Mouse (Mus musculus) urinary bladder, adult 18-20 months (tissue): ENCODE measurements around the gene Rgl1.
"Not testable (repeated sequence)": the region's sequence is repeated elsewhere in the genome, so short reads cannot be mapped to it uniquely, and the experiment has no call there.

ENCODE experiments used
- DNase-seq, 2 experiments: peaks; one replicate each; pipeline ENCODE4 v3.0.0; 2022; ENCODE audit warnings: low spot score in 2 of 2, mixed read lengths in 2 of 2

Rgl1 gene

GRCm38 (mm10) chr1:152785446-152785845 is 19.3 kb upstream of the Rgl1 start:
- DNase-seq = not testable (repeated sequence)

- DNase-seq = no peak
Measured at GRCm38 (mm10) chr1:152784620-152785019, 18.5 kb upstream of the Rgl1 start.

DNA sequence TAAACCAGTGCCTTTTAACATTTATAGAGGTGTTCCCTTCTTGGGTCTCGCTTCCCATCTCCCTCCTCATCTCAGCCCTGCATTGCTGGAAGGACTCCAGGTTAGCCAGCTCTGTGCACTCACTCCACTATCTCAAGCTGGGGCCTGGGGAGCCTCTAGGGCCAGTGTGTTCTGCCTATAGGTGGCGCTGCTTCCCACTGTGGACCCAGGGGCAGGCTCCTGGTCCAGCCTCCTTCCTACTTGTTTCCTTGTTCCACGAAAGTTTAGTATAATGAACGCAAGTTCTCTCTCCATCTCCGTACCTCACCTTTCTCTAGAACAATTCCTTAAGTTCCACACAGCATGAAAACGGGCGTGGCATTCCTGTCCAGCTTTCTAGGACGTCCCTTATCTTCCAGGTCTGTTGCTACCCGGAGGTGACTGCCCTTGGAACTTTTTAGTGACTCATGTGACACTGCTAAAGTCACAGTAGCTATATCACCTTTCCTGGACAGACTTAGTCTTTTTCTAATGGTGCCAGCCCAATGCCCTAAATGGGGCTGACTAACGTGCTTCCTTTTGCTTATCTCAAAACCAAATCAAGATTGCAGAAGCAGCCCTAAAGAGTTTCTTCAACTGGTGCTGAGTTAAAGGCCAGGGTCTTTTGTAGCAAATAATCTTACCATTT is 13.1 kb upstream of the Rgl1 start:
- DNase-seq = peak; percentile 16 to 35

DNA sequence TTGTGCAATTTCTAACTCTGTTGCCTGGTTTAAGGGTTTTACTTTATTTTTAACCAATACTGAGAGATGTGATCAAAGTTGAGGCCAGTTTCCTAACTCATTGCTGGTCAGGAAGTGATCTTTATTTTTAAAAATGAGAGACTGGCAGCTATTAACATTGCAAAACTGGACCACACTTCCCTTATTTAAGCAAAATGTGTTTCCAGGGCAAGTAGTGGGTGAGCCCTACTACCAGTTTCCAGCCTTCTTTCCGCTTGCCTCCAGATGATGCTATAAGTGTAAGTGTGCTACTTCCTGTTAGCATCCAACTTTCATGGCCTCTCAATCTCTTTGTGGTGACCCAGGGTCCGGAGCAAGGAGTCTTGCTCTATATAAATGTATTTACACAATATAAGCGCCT is 8.4 kb upstream of the Rgl1 start:
- not testable (repeated sequence) for DNase-seq

GRCm38 (mm10) chr1:152771016-152771415 is 4.9 kb upstream of the Rgl1 start:
- DNase-seq = no peak

GRCm38 (mm10) chr1:152767749-152768488 is 1.8 kb upstream of the Rgl1 start:
- peak; percentile 52 to 67 for DNase-seq

GRCm38 (mm10) chr1:152766804-152767748 is 925 bp upstream of the Rgl1 start:
- DNase-seq = peak in 1 of 2 experiments; percentile 44

- DNase-seq = no peak
Measured at GRCm38 (mm10) chr1:152761791-152762190, 4.4 kb downstream of the Rgl1 start.

GRCm38 (mm10) chr1:152750312-152750965 is 15.7 kb downstream of the Rgl1 start, which contains the start of gene Apobec4:
Gene Apobec4 (plus strand): TSS chr1:152750551.
- DNase-seq = no peak

DNA sequence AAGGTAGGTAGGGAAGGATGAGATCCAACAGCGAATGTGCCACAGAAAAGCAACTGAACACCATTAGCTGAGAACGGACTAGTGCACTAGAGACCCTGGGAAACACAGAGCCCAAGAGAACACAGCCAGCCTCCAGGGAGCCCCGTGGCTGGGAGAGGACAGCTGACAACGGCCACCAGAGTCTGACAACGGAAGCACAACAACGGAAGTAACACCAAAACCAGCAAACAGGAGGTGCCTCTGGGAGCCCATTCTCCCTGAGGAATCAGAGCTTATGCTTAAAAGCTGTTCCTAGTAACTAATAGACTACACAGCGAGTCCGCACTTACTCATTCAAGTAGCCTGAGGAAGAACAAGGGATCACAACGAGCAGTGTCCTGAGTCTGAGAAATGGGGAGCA is 16.9 kb downstream of the Rgl1 start:
- no peak for DNase-seq

GRCm38 (mm10) chr1:152746426-152746825 is 19.7 kb downstream of the Rgl1 start:
- peak; percentile 56 to 66 for DNase-seq

DNA sequence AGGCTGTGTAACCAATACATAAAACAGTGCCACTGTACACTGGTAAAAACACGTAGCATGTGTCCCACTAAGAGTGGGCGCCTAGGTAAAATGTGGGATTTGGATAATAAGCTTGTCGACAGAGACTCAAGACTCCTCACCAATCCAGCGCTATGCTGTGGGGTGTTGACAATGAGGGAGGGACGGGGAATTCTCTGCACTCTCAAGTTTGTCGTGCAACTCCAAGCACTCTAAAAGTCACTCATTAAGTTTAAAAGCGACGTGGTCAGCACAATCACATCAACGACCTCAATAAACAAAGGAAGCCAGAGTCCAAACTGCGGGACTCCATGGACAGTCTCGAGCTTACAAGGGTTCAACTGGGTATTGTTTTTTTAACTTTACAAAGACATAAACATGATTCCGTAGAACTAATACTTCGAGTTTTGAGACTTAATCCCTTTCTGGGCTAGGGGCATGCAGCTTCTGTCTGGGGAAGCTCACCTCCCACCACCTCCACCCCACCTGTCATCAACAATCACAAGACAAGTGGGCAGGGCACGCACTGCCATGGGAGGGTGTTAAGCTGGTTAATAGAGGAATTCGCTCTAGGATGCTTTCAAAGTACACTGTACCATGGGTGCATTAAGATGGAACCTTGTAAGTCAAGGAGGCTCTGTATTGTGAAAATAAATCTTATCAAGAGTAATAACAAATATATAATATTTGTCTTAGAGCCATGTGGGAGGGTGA is 22.9 kb downstream of the Rgl1 start:
- DNase-seq = no peak

DNA sequence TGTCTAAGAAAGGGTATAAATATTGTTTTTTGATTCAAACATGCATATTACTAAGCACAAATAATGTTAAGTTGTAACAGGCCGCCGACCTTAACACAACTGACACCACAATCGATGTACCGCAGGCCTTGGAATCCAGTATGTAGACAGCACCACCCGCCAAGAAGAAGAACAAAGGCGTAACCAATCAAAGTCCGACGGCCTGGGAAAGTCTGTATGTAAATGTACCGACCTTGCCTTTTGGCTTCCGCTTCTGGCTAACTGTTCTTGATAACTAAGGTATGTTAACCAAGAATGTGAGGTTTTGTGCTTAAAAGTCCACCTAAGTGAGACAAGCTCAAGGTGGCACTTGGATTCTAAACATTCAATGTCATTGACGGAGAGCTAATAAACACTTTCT is 26.8 kb downstream of the Rgl1 start:
- no peak for DNase-seq

DNA sequence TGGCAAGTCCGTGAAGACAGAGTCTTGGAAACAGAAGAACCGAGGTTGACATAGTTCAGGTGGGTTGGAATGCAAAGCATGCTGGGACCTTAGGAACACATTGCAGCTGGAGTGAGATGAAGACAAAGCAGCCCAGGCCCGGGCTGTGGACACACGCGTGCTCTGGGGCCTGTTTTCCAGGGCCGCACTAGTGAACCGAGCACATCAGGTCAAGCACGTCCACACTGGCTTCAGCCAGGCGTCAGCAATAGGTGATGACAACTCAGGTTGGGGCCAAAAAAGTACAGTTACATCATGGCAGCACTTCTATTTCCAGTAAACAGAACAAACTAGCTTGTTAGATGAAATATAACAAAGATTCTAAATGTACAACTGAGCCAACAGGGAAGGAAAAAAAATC is 27.4 kb downstream of the Rgl1 start:
- DNase-seq = no peak

GRCm38 (mm10) chr1:152727604-152728236 is 38.4 kb downstream of the Rgl1 start:
- no peak for DNase-seq

- DNase-seq = no peak
Measured at GRCm38 (mm10) chr1:152726095-152726494, 40.1 kb downstream of the Rgl1 start.

- no peak for DNase-seq
Measured at GRCm38 (mm10) chr1:152724286-152724685, 41.9 kb downstream of the Rgl1 start.

DNA sequence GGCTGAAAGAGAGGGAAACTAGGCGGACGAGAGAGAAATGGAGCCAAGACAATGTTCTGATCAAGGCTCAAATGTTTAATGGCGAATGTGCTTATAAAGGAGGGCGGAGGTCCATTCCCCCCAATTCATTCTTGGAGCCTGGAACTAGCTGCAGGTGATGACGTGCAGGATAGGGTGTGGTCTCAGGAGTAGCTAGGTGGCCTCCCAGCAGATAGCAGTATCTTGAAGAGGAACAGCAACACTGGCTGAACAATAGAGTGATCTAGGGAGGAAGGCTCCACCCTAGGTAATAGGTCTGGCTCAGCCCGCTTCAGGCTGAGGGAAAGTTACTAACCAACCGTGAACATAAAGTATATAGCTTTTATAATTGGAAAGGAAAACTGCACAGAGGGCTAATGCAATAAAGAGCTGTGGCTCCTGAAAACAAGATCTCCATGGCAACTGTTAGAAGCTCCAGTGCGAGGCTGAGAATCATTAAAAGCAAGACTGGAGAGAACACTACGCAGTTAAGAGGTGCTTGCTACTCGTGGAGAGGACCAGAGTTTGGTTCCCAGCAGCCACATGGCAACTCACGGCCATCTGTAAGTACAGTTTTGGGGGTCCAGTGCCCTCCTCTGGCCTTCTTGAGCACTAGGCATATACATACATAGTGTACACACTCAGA is 44.5 kb downstream of the Rgl1 start:
- DNase-seq = no peak

GRCm38 (mm10) chr1:152720969-152721368 is 45.2 kb downstream of the Rgl1 start:
- DNase-seq = no peak

DNA sequence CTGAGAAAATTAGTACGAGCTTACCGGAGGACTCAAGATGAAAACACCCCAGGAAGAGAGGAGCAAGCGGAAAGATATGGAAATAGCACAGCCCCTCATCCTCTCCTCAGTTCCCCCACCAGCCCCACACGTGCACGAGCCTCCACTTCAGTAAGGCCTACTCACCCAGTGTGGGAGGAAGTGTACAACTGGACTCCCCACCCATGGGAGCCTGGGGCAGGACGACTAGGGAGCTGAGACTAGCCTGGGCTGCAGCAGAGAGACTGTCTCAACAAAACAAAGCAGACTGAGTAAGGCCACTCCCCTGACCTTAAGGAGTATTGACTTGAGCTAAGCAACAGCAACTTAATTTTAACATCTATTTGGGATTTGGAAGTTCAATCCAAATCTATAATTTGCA is 48.0 kb downstream of the Rgl1 start:
- DNase-seq = no peak
